Mouse (Mus musculus) limb, embryonic 14.5 days (tissue): ENCODE data around the gene Lsamp. TPM values are rescaled to one million over a fixed set of nuclear protein-coding genes. Genes with fewer than 3 reads are reported as not detected.
A peak's percentile ranks its signal among the peaks of the same experiment; 100 is the strongest.

Experiments used
- ATAC-seq: fragments of 200-750 bp; cut with Nextera tagmentation; 2 replicates; pipeline ENCODE4 v1.8.0; 2017; ENCODE audit warnings: low read depth, moderate number of reproducible peaks, moderate TSS enrichment; ENCODE audit not compliant: low FRiP score
- DNase-seq: peaks from one replicate; pipeline ENCODE4 v3.0.0-alpha.2; 2015; ENCODE audit warnings: low spot score
- H3K27ac ChIP-seq: fragments of 300-500 bp; sonication (generic); replicated peaks from 2 replicates; pipeline ENCODE4 v1.5.1; 2014; ENCODE audit warnings: low read depth, mild to moderate bottlenecking, low read length, moderate library complexity, mixed read lengths
- H3K27me3 ChIP-seq: fragments of 300-500 bp; sonication (generic); 2 replicates; pipeline ENCODE4 v1.6.1; 2014; ENCODE audit warnings: low read length, mixed read lengths; ENCODE audit not compliant: control insufficient read depth, insufficient read depth
- H3K36me3 ChIP-seq: fragments of 300-500 bp; sonication (generic); 2 replicates; pipeline ENCODE4 v1.6.1; 2014; ENCODE audit warnings: mild to moderate bottlenecking, low read length, moderate library complexity, mixed read lengths; ENCODE audit not compliant: control insufficient read depth, insufficient read depth
- H3K4me1 ChIP-seq: fragments of 300-500 bp; sonication (generic); 2 replicates; pipeline ENCODE4 v1.6.1; 2014; ENCODE audit warnings: antibody characterized with exemption, low read length, mixed read lengths; ENCODE audit not compliant: control insufficient read depth, insufficient read depth
- H3K4me2 ChIP-seq: fragments of 300-500 bp; sonication (generic); replicated peaks from 2 replicates; pipeline ENCODE4 v1.6.1; 2014; ENCODE audit warnings: low read depth, mild to moderate bottlenecking, low read length, moderate library complexity; ENCODE audit not compliant: severe bottlenecking
- H3K4me3 ChIP-seq: fragments of 300-500 bp; sonication (generic); replicated peaks from 2 replicates; pipeline ENCODE4 v1.5.1; 2014; ENCODE audit warnings: low read length
- H3K9ac ChIP-seq: fragments of 300-500 bp; sonication (generic); 2 replicates; pipeline ENCODE4 v1.6.1; 2014; ENCODE audit warnings: mild to moderate bottlenecking, low read depth, low read length, moderate library complexity; ENCODE audit not compliant: severe bottlenecking
- H3K9me3 ChIP-seq: fragments of 300-500 bp; sonication (generic); 2 replicates; pipeline ENCODE4 v1.6.1; 2016; ENCODE audit warnings: low read length; ENCODE audit not compliant: control insufficient read depth
- POLR2A ChIP-seq: fragments of 200-500 bp; IDR thresholded peaks from 2 replicates; pipeline ENCODE4 v1.8.0; 2012; ENCODE audit warnings: inconsistent platforms, mild to moderate bottlenecking, moderate library complexity, borderline replicate concordance; ENCODE audit not compliant: insufficient read depth, insufficient read length; ENCODE audit errors: extremely low read depth
- WGBS: fragments of 180-500 bp; shearing (Covaris S2); extraction: QIAGEN DNeasy Blood & Tissue Kit; methylation state at CpG from one replicate; pipeline ENCODE4 v1.1.7; 2014; 5-methylcytosine and 5-hydroxymethylcytosine counted together
- microRNA-seq: library from miRNA; unstranded; fragments of <30 nt; microRNA quantifications from one replicate; pipeline ENCODE4, GENCODE M21; 2016
- polyA plus RNA-seq, 2 experiments: library from polyadenylated mRNA; depleted of rRNA in 1 of 2; stranded (reverse) in 1 of 2; unstranded in 1 of 2; fragments of >200 nt; fragmentation: Nextera tagmentation in 1 of 2; extraction: Ambion mirVana in 1 of 2; gene quantifications; 2 replicates each; pipeline versions ENCODE4 v1.2.1 to v1.2.3; 2012 to 2014

Gene Lsamp
- polyA plus RNA-seq, 2 experiments, result 5.3 to 11.8 TPM

DNA sequence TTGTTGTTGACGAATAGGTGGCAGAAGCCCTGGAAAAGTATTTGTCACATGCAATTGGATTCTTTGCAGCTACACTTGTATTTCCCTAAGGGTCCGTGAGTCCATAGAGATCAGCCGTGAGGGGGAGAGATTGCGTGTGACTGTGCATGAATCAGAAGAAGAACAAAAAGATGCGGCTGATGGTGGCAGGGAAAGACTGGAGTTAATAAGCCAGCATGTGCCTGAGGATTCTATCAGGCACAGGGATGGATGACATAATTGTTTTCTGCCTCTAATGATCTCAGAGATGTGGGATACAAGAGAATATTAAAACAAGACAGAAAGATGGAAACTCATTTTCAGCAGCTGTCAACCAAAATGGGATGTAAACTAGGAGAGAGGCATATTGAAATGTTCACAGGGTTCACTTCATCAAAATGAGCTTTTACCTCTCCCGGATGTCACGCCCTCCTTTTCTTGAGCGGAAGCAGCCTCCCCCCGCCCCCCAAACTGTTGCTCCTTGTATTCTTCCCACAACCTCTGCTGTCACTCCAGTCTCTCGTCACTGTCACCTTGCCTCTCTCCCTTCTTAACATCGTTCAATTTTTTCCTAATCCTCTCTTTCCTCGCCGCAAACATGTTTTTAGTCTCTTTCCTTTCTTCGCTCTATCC is 2205.4 kb downstream of the Lsamp start:
- Histone ChIP-seq H3K4me3 (peak overlapping the region; percentile 57), H3K4me2 (peak overlapping the region; percentile 90), H3K4me1 (peaks cover 8% of the 10 kb centered on the region; the same call in 1 of the 2 replicates), H3K27me3 (no peaks in the 10 kb centered on the region), H3K9ac (peak overlapping the region; percentile 80), H3K36me3 (no peaks in the 10 kb centered on the region), H3K9me3 (no peaks in the 10 kb centered on the region), H3K27ac (peak overlapping the region; percentile 97; the same call in 1 of the 2 replicates)
- ATAC-seq (peak; percentile 36), DNase-seq (peak; percentile 28)
- 31% methylated on average over 14 of the region's 14 CpGs for WGBS
- TF ChIP-seq POLR2A, result no peak

DNA sequence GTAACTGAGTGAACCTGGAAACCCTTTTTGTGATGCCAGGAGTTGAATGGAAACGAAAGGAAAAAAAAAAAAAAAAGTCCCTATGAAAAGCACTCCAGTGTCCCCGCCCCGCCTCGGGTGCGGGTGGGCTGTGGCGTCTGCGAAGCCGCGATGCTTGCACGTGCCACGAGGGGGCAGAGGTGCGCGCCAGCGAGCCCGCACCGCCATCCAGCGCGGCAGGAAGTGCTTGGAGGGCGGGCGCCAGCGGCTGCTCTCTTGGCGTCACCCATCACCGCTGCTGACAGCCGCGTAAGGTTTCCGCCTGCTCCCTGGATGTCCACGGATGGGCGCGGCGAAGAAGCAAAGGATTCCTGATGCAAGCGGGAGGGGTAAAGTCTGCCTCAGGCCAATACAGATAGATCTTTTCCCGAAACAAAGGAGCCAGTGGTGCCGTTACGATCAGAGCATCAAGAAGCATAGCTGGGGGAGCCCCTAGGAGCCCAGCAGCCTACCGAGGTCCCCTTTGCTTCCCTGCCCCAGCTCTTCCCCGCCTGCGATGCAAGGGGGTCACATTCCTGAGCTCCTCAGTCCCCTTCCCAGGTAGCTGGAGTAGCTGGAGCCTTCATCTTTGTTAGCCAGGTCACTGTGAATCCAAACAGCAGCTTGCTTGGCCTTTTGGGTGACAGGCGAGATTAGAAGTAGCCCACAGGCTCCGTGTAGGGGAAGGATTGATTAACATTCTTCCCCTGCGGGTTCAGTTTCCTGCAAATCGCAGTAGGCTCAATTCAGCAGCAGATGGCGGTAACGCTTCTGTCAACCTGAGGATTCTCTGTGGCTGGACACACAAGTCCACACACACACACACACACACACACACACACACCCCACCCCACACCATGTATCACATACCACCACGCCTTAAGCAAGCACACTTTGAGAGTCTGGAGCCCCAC is 2206.2 kb downstream of the Lsamp start:
- WGBS, result under 1% methylated on average over 44 of the region's 44 CpGs
- Histone ChIP-seq H3K9ac (peak overlapping the region; percentile 80), H3K4me1 (peaks cover 8% of the 10 kb centered on the region; the same call in 1 of the 2 replicates), H3K27me3 (no peaks in the 10 kb centered on the region), H3K27ac (peak overlapping the region; percentile 97), H3K4me3 (peak overlapping the region; percentile 57), H3K4me2 (peak overlapping the region; percentile 90), H3K9me3 (no peaks in the 10 kb centered on the region), H3K36me3 (no peaks in the 10 kb centered on the region)
- ATAC-seq (peak; percentile 91), DNase-seq (peak; percentile 91)
- TF ChIP-seq POLR2A, result peak; percentile 86; the same call in 1 of the 2 replicates

Small RNA genes lying within 50 kb of the gene (microRNA-seq; reads per million reads assigned to microRNA genes)
- not detected for gene Gm27887
- gene Gm47276, result not detected
